Mouse (Mus musculus) cerebellum, postnatal 10 days (tissue): Measurements from ENCODE around the gene Nat8f4.
"Not testable (repeated sequence)": the region's sequence is repeated elsewhere in the genome, so short reads cannot be mapped to it uniquely, and the experiment has no call there.

Experiments used
- DNase-seq, 2 experiments: peaks; one replicate each; pipeline ENCODE4 v3.0.0; 2021; ENCODE audit warnings: mixed read lengths in 2 of 2

Nat8f4 gene

DNA sequence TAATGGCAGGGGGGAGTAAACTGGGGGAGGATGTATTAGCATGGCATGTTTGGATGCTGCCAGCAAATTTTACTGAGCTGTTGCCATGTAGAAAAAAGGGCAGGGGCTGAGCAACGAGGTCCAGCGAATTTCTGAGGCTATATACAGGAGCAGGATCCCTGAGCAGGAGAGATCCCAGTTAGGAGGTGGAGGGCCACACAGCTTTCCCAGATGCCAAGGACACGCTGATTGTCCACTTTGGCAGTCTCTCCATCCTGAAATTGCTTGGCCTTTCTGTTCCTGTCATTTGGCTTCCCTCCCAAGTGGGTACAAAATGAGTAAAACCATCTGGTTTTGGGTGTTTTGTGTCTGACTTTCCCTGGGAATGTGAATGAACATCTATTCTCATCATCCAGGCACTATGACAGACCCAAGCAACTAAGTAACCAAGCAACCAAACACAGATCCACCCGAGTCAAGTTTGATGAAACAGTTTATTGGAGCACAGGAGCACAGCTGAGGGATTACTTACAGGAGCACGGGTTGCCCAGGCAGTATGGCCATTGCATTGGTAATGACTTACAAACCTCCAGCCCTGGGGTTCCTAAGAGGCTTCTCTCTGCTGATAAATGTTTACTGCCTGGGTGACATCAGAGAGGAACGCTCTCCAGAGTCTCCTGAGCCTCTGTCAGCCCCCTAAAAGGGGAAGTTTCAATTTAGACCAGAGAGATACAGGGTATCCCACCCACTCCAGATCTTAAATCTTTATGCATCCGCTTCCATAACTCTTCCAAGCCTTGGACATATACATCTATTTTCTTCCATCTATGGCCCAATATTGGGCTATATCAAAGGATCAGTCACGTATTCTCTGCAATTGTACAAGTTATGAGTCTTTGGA, 5.8 kb downstream of the Nat8f4 start:
- peak in 1 of 2 experiments; percentile 22 for DNase-seq

DNA sequence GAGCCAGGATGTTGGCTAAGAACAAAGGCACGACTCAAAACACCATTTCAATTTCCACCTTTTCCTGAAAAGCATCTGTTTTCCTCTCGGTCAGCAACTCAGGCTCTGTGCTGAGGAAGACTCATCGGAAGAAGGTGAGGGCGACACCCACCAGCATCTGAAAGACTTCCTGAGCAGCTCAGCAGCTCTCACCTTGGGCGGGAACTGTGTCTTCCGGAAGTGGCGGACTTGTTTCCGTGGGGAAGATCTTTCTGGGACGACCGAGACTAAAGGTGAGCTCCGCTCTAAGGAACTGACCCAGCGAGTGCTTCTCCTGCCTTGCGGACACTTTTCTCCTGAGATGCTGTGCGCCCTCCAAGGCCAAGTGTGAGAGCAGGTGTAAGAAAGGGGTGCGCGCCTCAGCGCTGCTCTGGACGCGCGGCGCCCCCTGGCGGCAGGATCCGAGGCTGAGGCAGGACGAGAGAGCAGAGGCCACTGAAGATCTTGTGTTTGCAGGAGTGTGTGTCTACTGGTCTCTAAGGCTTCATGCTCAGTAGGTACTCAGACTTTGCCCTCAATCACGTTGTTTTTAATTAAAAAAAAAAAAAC, 9.5 kb downstream of the Nat8f4 start:
- DNase-seq, result peak; percentile 50 to 57

DNA sequence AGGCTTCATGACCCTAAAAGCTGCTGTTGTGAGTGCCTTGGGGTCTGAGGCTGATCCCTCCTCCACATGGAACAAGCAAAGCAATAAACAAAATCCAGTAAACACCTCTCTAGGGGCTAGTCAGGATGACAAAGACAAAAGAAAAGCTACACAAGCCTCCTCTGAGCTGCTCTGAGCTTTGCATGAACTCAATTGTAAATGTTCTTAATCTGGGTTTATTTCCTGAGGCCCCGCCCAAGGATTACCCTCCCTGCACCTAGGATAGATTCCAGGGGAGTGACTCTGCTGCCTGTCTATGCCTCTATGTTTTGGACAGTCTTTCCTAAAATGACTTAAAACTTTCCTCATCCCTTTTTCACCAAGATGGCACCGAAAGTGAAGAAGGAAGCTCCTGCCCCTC, 15.7 kb downstream of the Nat8f4 start:
- DNase-seq, result no peak

DNA sequence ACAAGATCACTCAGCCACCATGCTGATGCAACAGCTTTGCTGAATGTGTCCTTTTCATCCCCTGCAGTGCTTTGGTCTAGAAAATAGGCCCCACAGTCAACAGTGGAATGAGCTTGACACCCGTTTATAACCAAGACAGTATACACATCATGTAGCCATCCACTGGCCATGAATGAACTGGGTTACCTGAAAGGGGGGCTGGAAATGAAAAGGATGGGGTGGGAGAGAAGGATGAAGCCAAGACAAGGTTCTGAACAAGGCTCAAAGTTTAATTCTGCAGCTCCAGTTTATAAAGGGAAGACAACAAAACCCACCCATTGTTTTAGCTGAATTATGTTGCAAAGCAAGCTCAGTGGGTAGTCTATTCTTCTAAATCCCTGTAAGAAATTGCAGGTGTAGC, 20.4 kb downstream of the Nat8f4 start:
- DNase-seq, result no peak

DNA sequence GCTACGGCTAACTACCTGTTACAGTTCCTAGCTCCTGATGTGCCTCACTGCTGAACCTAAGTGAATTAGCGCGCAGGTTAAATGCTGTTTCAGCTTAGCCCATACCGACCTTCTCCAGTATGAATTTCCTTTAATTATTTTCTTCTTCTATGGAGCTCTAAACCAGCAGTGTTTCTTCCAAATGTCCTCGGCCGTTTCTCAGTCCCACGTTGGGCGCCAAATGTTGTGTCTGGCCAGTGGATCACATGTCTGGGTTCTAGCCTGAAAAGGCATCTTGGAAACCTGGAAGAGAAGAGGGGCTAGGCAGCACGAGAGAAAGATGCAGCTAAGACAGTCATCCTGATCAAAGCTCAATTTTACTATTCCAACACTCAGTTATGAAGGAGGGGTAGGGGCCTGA, 21.4 kb downstream of the Nat8f4 start:
- DNase-seq, result not testable (repeated sequence)

DNA sequence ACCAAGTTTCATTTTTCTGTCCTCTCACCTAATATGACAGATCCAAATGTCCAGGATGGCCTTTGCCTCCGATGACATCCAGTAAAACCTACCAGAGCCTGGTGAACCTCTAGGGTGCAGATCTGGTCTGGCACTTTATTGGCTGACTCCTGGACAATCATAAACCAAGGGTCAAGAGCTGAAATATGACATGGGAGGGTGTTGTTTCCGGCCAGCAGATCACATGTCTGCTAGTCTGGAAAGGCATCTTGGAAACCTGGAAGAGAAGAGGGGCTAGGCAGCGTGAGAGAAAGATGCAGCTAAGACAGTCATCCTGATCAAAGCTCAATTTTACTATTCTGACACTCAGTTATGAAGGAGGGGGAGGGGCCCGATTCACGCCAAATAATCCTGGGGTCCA, 35.7 kb downstream of the Nat8f4 start, which contains the start of gene Nat8f2:
Gene Nat8f2, minus strand, starts transcription at position 153 of the 400 bp plus-strand sequence.
- DNase-seq, result not testable (repeated sequence)

DNA sequence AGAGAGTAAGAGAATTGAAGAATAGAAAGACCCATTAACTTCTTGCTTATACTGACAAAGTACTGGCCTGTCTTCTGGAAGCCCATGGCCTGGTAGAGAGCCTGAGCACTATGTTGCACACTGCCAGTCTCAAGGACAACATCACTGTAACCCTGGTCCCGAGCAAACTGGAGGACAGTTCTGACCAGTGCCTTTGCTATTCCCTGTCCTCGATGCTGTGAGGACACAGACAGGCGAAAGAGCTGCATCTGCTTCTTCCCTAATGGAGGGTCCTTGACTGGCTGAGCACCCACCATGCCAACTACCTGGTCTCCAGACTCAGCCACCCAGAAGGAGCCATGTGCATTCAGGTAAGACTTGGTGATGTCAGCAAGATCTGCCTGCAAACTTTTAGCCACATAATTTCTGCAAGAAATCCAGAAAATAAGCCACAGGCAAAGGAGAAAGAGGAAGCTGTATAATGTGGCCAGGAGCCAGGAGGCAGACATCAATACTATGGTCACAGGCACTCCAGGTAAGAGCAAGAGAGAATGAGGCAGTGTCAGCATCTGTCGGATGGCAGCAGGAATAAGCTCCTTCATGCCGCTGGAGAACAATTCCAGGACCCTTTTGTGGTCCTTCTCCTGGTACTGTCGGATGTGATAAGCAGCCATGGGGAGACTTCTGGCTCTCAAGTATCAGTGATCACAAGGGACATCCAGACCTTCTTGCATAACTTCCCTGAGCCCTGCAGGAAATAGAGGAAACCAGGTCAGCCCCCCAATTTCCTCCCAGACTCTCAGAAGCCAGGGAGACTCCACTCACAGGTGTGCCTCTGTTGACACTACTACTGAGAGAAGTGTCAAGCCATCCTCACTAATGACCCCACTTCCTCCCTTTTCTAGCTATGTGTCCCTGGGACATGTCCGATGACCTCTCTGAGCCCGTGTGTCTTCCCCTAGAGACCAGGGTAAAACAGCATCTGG, 36.7 kb downstream of the Nat8f4 start:
- DNase-seq, result no peak

DNA sequence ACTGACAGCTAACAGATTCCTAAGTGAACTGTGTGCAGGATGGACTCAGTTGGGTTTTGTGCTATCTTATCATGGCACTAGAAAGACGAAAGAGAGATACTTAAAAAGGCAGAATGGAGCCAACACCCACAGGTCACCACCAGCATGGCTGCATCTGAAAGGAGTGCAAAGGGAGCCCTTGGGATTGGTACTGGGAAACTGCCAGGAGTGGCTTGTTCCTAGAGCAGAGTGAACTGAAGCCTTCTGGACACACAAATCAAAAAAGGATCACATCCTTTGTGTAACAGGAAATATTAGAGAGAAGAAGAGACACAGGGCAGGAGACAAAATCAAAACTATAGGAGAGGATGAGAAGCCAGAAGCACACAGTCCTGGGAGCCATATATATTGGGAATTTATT, 37.7 kb downstream of the Nat8f4 start:
- DNase-seq, result not testable (repeated sequence)

DNA sequence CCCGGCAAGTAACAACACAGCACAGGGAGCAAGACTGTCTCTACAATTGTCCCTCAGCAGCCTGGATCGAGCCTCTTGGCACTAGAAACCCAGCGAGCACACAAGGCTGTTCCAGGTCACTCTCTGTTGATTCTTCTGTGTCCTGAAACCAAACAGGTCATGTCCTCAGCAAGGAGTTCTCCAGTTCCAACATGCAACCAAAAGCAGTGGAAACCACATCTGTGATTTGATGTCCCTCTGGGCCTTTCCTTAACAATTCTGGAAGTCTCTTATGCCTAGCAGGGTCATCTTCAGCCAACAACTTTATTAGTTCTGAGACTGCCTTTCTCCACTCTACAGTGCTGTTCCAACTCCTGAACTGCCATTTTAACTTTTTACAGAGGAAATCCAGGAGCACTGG, 38.5 kb downstream of the Nat8f4 start:
- DNase-seq, result not testable (repeated sequence)

DNA sequence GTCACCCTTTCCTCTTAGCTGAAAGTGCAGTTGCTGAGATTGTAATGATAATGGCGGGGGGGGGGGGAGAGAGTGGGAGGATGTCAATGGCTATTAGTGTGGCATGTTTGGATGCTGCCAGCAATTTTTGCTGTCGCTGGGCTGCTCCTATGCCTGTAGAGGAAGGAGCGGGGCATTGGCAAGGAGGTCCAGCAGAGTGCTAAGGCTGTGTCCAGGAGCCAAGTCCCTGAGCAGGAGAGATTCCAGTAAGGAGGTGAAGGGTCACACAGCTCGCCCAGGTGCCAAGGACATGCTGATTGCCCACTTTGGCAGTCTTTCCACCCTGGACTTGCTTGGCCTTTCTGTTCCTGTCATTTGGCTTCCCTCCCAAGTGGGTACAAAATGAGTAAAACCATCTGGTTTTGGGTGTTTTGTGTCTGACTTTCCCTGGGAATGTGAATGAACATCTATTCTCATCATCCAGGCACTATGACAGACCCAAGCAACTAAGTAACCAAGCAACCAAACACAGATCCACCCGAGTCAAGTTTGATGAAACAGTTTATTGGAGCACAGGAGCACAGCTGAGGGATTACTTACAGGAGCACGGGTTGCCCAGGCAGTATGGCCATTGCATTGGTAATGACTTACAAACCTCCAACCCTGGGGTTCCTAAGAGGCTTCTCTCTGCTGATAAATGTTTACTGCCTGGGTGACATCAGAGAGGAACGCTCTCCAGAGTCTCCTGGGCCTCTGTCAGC, 39.6 kb downstream of the Nat8f4 start:
- peak; percentile 44 to 70 for DNase-seq

DNA sequence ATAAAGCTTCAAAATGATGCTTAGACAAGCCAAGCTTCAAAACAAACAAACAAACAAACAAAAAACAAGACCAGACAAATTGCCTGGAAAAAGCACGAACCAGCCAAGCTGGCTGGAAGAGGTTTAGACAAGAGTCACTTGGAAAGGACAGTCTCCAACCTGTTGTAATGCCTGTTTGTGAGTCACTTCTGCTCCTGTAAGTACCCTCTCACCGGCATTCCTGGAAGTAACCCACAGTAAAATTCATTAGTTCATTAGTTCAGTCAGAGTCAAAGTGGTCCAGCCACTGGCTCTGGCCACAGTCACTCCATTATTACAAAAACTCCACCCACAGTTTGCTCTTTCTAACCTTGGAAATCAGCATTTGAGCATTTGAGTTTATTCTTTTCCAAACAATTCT, 40.8 kb downstream of the Nat8f4 start:
- DNase-seq, result no peak

DNA sequence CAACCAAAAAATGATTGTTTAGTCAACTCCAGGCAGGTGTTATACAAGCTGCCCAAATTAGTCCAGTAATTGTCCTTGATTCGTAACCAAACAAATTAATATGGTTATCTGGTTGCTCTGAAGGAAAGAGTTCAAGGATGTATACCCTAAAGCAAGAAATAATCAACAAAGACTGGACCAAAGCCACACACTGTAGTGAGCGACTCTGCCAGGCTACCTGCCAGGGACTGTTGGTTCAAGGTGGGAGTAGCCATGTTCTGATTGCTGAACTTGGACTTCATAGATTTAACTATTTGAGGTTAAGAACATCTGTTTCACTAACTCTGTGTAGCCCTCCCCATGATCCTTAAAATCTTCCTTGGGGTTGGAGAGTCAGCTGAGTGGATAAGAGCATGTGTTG, 41.5 kb downstream of the Nat8f4 start:
- DNase-seq, result no peak

DNA sequence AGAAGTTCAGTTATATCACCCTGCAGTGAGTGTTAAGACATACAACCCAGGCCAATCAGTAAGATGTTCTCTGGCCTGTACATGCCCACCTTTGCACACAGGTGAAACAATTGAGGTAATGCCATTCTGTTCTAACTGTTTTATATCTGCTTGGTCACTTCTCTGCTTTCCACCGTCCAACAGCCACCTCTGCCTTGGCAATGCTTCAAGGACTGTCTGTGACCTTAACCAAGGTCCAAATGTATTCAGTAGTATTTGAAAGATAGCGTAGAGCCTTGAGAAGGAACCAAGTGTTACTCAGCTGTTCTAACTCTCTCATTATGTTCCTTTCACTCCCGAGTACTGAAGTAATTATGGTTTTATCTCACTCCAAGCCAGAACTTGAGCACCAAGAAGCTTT, 42.1 kb downstream of the Nat8f4 start:
- DNase-seq, result no peak

DNA sequence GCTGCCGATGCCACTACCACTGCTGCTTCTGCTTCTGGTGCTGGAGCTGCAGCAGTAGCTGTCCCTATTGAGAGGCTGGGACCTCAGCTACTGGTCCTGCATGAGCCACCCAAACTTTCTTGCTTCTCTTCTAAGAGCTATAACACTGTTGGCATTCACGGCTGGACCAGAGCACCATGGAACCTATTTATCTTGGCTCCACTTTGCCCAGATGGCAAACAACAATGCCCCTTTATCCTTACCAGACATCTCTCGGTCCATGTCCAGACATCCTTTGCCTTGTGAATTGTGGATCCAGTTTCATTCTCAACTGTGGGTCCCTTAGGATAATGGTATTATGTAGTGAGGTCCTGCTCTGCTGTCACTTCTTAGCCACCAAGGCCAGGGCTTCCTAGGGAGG, 43.4 kb downstream of the Nat8f4 start:
- no peak for DNase-seq

DNA sequence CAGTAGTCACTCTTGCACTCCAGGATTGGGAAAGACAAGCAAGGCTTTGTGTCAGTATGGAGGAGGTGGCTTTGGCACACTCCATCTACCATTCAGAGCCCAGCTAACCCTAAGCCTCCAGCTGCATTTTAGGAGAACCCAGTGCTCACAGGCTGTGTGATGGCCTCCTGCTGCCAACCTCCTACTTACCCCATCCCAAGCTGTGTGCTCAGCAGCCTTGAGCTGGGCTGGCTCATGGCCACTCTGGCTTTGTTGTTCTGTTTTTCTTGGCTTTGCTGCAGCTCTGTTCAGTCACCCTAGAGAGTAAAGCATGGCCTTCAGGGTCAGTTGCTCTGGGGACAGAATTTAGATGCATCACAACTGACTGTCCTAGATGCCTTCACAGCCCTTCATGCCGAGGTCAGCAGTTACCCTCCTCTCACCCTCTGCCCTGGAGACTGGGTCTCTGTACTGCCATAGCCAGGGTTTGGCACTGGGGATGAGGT, 48.4 kb downstream of the Nat8f4 start:
- peak; percentile 46 to 62 for DNase-seq

DNA sequence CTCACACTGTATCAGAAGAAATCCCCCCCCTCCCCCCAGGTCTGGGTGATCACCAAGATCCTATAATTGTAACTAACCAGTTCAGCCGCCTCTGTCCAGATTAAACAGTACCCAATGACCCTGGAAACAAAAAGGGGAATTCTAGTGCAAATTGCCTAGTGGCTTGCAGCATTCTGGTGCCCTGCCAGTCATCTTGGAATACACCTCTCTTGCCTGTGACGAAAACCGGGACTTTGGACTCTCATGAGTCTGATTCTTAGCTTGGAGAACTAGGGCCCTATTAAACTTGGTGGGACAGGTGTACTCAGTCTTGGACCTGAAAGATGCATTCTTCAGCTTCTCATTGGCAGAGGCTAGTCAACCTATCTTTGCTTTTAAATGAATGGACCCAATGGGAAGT, 51.2 kb downstream of the Nat8f4 start:
- DNase-seq, result no peak

DNA sequence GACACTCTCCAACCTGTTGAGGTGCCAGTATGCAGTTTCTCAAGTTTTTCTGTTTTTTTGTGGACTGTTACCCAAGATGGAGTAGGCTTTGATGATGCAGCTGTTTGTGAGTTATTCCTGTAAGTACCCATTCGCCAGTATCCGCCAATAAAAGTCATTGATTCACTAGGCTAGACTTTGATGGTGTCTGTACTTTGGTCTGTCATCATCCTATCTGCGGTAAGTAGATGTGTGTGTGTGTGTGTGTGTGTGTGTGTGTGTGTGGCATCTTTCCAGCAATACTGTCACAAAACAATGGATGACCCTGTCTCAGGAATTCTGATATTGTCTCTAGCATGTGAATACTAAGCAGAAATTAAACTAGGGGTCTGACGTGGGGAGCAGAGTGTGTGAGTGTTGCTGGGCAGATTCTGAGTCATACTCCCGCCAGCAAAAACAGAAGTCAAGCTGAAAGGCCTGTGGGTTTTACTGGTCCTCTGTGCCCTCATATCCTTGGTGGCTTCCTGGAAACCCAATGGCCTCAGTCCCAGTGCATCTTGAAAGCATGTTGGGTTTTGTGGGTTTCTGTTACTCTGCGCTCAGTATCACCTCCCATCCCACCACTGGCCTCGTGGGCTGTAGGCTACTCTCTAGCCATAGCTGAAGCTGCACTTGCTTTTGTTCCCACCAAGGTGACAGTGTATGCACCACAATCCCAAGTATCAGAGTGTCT, 53.5 kb downstream of the Nat8f4 start:
- no peak for DNase-seq

DNA sequence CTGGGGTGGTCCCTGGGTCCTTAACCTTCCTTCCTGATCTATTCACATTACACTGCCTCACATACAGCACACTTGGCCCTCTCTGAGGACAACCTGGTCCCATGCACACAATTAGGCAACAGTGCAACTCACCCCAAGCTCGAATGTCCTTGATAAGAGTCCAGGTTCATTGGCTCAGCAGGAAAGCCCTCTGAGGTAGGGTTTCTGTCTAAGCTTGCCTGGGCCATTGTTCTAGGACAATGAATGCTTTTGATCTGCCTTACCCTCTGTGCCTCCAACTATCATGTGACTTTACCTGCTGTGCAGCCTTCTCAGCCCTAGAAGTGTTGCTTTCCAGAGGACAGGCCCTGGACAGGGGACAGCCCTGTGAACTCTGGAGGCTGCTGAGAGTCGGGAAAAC, 55.4 kb downstream of the Nat8f4 start:
- DNase-seq, result no peak
